9 mouse cellular contexts compared by ENCODE assay signal in genomic region chr7:131182685-131183084, GRCm38 (mm10). TPM values are rescaled to one million over a fixed set of nuclear protein-coding genes. Genes with fewer than 3 reads are reported as not detected.
DNase-seq lines count a peak whose midpoint lies in the region; ATAC-seq lines count a peak whose summit lies in the region.
"Had no signal": no experiment of that assay in that cellular context is flagged by ENCODE, and none has a peak within 500 bp of the region (broad histone marks: within the 10 kb centered on the region; RNA-seq: fewer than 3 reads in every experiment).

No protein-coding gene starts in this region.

- 45% methylated on average over 4 of the region's 4 CpGs for WGBS in neural tube, embryonic 11.5 days

- H3K36me3 ChIP-seq in neural tube, embryonic 11.5 days (ENCODE audit: control insufficient read depth, insufficient read depth, low read length), result no peaks in the 10 kb centered on the region

- H3K27ac ChIP-seq in neural tube, embryonic 11.5 days (ENCODE audit: low read depth, low read length), result no peak overlapping the region

- no peaks in the 10 kb centered on the region for H3K27me3 ChIP-seq in neural tube, embryonic 11.5 days (ENCODE audit: control insufficient read depth, insufficient read depth, low read length)

- ATAC-seq in neural tube, embryonic 11.5 days (ENCODE audit: insufficient read depth, low FRiP score, low TSS enrichment), result no peak

- DNase-seq in gastrocnemius, postnatal 10 days, result peak; percentile 12
- DNase-seq in gastrocnemius, adult 18-20 months (ENCODE audit: low spot score), result no peak
- peak; percentile 36 for DNase-seq in ovary, postnatal 36 days (ENCODE audit: low spot score)
- no peak for DNase-seq in ovary, postnatal 10 days (ENCODE audit: low spot score)
- peak; percentile 49 for DNase-seq in brain, adult 2 months (ENCODE audit: low read depth, low spot score)
- DNase-seq in kidney, postnatal 36 days, result peak; percentile 8 to 68
- DNase-seq in neural tube, embryonic 11.5 days (ENCODE audit: low spot score), result peak; percentile 16
- DNase-seq in adipocyte (ENCODE audit: low spot score), result no peak

- H3K9me3 ChIP-seq in neural tube, embryonic 11.5 days (ENCODE audit: control insufficient read depth, low read length), result no peaks in the 10 kb centered on the region

- no peak overlapping the region for H3K9ac ChIP-seq in neural tube, embryonic 11.5 days (ENCODE audit: low read length)

- H3K4me3 ChIP-seq in neural tube, embryonic 11.5 days (ENCODE audit: low read depth, low read length), result no peak overlapping the region
- H3K4me3 ChIP-seq: myocyte had no signal

- H3K4me1 ChIP-seq in neural tube, embryonic 11.5 days (ENCODE audit: control insufficient read depth, insufficient read depth, low read length), result no peaks in the 10 kb centered on the region

- no peak overlapping the region for H3K4me2 ChIP-seq in neural tube, embryonic 11.5 days (ENCODE audit: low read depth)

RNA-seq across cellular contexts. Expression of gene 5430419D17Rik, which starts 8.5 kb away (rescaled TPM):
- total RNA-seq in gastrocnemius, postnatal 10 days (2021), result not detected
- total RNA-seq in gastrocnemius, adult 18-20 months (2021), result not detected
- not detected in 2 replicates for polyA plus RNA-seq in neural tube, embryonic 11.5 days (2014; fragmentation: Nextera tagmentation; extraction: Ambion mirVana)

RNA-seq across cellular contexts. Expression of gene 4933402N03Rik, which starts 36.6 kb away (rescaled TPM):
- total RNA-seq in gastrocnemius, postnatal 10 days (2021), result not detected
- total RNA-seq in gastrocnemius, adult 18-20 months (2021), result not detected
- polyA plus RNA-seq in neural tube, embryonic 11.5 days (2014; fragmentation: Nextera tagmentation; extraction: Ambion mirVana), result not detected in 2 replicates
- polyA plus RNA-seq: myocyte had no signal

Comparison
In these comparisons a context has a peak if more than half of its experiments do, and no peak if none do; other contexts are left out.
1. DNase-seq: peak in gastrocnemius, postnatal 10 days (single experiment), ovary, postnatal 36 days (single experiment), brain, adult 2 months (single experiment), kidney, postnatal 36 days (2 of 2) and neural tube, embryonic 11.5 days (single experiment); none in gastrocnemius, adult 18-20 months (single experiment), ovary, postnatal 10 days (single experiment) and adipocyte (single experiment).